Mouse (Mus musculus) gastrocnemius, postnatal 14 days (tissue): Measurements from ENCODE around the gene Aprt. TPM values are rescaled to one million over a fixed set of nuclear protein-coding genes. Genes with fewer than 3 reads are reported as not detected.
"Not testable (repeated sequence)": the region's sequence is repeated elsewhere in the genome, so short reads cannot be mapped to it uniquely, and the experiment has no call there.

Experiments used
- DNase-seq: peaks from one replicate; pipeline ENCODE4 v3.0.0; 2021; ENCODE audit warnings: mixed read lengths
- intact Hi-C: fragments of 180-260 bp; cut with DNase I; formaldehyde crosslinking; loops from one replicate; pipeline ENCODE4 v1.15.1; 2025; ENCODE audit warnings: low total_unique reads
- total RNA-seq, 2 experiments: library from RNA; stranded (reverse); gene quantifications; 2 replicates each; pipeline ENCODE4 v1.2.3; 2021

Aprt gene
- total RNA-seq, 2 experiments from 2014 or later, result 40.1 to 44.1 TPM

DNA sequence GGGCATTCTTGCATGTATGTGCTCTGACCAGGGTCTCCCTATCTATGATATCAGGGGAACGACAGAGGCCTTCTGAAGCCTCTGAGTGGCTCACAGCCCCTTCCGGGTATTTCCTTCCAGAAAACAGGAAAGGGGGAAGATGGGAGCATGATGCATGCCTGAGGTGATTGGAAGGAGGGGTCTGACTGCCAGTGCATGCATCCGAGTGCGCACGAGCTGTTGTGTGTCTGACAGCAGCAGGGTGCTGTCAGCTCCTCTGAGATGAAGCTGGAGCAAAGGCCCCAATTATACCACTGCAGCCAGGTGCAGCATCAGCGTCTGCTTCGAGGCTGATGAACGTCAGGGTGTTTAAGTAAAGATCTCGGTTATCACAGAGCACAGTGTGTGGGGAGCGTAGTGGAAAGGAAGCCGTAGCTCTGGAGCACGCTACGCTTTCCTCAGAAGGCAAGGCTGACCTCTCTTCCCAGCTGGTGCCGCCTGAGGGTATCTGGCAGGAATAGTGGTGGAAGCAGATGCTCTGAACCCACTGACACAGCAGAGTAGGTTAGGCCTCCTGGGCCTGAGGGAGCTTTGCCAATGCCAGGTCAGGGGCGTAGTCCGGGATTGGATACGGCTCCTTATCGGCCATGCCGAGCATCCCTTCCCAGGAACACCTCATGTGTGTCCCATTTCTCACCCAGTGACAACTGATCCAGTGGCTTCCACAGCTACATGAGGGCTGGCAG, 17.2 kb upstream of the Aprt start:
- intact Hi-C loops, result no loop called here
- no peak for DNase-seq

GRCm38 (mm10) chr8:122593240-122593639, 16.5 kb upstream of the Aprt start:
- no peak for DNase-seq
- intact Hi-C loops, result no loop called here

- no peak for DNase-seq
- intact Hi-C loops, result no loop called here
These were observed 10.0 kb upstream of the Aprt start for GRCm38 (mm10) chr8:122586749-122587148.

DNA sequence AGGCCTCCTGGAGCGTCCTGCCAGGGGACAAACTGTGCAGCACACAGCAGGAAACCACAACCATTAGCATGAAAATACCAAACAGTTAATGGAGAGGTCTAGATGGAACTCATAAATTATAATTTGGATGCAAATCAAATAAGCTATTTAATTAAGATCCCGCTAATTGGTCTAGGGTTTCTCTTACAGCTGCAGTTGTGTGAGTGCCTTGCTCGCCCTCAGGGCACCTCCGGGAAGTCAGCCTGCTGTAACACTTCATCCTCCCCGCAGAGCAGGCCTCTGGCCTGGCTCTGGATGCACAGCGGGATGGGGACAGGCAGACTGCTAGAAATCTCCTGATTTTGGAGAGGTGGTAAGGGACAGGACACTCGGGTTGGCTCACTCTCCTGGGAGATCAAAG, 9.5 kb upstream of the Aprt start:
- DNase-seq, result no peak
- intact Hi-C loops, result no loop called here

GRCm38 (mm10) chr8:122585411-122585891, 8.7 kb upstream of the Aprt start:
- intact Hi-C loops, result no loop called here
- no peak for DNase-seq

GRCm38 (mm10) chr8:122584981-122585380, 8.3 kb upstream of the Aprt start:
- intact Hi-C loops, result no loop called here
- no peak for DNase-seq

GRCm38 (mm10) chr8:122580926-122581325, 4.2 kb upstream of the Aprt start:
- intact Hi-C loops, result no loop called here
- DNase-seq, result no peak

- intact Hi-C loops, result no loop called here
These were observed 2.5 kb upstream of the Aprt start for GRCm38 (mm10) chr8:122579196-122579595.

GRCm38 (mm10) chr8:122577116-122577515, 407 bp upstream of the Aprt start:
- DNase-seq, result no peak
- intact Hi-C loops, result no loop called here

More at GRCm38 (mm10) chr8:122579196-122579595, 2.5 kb upstream of the Aprt start:
- no peak for DNase-seq

DNA sequence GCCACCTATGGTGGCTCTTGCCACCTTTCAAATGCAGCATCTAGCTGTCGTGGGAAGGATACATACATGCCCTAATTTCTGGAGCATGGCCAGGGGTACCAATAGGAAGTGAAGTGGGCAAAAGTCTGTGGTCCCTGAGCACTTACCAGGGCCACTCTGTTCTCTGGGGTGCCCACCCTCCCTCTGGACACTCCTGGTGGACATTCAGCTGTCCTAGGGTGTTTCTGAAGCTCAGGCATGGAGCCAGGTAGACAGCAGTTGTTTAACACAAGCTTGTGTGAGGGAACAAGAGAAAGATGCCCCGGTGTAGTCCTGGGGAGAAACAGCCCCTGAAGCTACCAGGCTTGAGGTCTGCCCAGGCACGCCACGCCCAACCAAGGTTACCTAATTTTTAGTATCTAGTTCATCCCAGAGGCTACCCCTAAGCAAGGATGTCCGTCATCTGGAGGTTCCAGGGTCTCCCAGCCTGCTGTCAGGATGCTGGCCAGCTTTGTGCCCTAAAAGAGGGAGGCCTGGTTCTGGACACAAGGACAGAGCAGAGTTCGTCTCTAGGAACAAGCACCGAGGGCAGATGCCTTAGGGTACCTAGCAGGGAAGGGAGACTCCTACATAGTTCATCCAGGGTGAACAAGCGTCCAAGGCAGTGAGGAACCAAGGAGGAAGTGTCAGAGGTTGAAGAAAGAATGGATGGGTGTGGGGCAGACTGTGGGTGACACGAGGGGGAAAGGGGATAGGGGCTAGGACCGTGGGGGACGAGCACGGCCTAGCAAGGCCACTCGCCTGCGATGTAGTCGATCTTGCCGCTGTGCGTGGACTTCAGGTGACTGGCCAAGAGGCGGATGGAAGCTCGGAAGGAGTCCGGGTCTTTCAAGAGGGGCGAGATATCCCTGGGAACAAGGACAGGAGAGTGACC, 718 bp downstream of the Aprt start:
- no peak for DNase-seq
- intact Hi-C loops, result no loop called here

GRCm38 (mm10) chr8:122575286-122575685, 1.4 kb downstream of the Aprt start:
- no peak for DNase-seq
- intact Hi-C loops, result no loop called here

DNA sequence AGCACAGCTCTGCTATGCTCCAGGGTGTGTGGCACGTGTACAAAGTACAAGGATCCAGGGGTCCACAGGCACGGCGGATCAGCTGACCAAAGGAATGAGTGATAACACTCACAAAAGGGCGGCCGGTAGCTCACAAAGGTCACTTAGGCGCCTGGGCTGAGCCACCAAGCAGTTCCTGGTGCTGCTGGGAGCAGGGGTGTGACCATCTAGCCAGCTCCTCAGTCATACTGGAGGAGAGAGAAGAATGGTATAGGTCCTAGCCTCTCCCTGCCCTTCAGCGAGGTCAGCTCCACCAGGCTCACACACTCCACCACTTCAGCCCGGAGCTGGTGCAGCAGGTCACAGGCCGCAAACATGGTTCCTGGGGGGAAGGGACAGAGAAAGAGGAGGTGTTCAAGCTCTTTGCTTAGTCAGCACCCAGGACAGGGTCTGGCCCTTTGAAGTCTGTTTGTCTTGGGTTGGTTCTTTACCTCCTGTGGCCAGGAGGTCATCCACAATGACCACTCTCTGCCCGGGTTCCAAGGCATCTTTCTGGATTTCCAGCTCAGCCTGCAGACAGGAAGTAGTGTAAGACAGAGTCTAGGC, 1.9 kb downstream of the Aprt start:
- intact Hi-C loops, result no loop called here
- no peak for DNase-seq

- intact Hi-C loops, result no loop called here
- no peak for DNase-seq
These were observed 2.4 kb downstream of the Aprt start for GRCm38 (mm10) chr8:122574264-122574663.

GRCm38 (mm10) chr8:122573577-122573976, 3.1 kb downstream of the Aprt start:
- no peak for DNase-seq
- intact Hi-C loops, result no loop called here

DNA sequence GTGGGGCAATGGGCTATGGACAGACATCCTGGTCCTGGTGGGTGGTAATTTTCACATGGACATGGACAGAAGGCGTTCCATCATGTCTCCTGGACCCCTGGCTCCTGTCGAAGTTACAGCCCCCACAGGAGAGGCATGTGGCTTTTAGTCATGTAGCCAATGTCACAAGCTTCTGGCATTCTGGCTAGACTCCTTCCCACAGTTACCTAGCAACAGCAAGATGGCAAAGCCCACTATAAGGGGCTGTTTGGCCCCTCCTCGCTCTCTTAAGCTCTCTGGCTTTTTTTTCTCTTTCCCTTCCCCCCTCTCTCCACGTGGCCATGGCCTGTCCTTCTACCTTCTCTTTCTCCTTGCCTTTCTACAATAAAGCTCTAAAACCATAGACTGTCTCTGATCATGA, 3.5 kb downstream of the Aprt start:
- intact Hi-C loops, DNase-seq: not testable (repeated sequence)

DNA sequence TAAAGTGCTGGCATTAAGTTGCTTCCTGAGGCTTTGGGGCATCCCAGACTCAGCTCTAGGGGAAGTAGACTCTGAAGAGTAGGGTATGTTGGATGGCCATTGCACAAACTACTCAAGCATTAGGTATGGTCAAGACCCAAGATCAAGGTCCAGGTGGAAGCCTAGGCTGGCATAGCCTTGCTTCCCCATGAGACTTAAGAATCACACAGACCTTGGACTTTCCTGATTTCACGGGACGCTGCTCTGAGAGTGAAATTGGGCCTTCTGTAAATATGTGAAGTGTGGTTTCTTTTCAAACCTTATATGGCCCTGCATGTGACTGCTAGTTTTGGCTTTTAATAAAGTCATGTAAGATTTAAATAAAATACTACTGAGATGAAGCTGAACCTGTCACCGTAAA, 4.0 kb downstream of the Aprt start:
- no peak for DNase-seq
- intact Hi-C loops, result no loop called here

DNA sequence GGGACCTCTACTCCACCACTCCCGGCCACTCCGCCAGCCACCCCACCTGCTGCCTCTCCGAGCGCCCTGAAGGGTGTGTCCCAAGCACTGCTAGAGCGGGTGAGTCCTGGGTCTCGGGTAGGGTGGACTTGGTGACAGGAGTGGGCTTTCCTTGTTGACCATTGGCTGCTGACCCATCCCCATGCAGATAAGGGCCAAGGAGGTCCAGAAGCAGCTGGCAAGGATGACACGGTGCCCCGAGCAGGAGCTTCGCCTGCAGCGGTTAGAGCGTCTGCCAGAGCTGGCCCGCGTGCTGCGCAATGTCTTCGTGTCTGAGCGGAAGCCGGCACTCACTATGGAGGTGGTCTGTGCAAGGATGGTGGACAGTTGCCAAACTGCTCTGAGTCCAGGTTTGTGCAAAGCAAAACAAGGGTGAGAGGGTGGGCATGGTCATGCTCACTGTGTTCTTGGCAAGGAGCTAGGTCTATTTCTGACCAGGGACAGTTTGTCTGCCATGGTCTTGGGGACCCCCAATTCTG, 4.9 kb downstream of the Aprt start:
- intact Hi-C loops, result no loop called here
- DNase-seq, result no peak

- intact Hi-C loops, result no loop called here
- DNase-seq, result no peak
These were observed 5.6 kb downstream of the Aprt start for GRCm38 (mm10) chr8:122571153-122571552.

- intact Hi-C loops, result no loop called here
- DNase-seq, result no peak
These were observed 6.7 kb downstream of the Aprt start for GRCm38 (mm10) chr8:122569996-122570395.

GRCm38 (mm10) chr8:122569329-122569728, 7.4 kb downstream of the Aprt start:
- DNase-seq, result no peak
- intact Hi-C loops, result no loop called here
